ENCODE assay signal across 9 mouse cellular contexts in the genomic region with DNA sequence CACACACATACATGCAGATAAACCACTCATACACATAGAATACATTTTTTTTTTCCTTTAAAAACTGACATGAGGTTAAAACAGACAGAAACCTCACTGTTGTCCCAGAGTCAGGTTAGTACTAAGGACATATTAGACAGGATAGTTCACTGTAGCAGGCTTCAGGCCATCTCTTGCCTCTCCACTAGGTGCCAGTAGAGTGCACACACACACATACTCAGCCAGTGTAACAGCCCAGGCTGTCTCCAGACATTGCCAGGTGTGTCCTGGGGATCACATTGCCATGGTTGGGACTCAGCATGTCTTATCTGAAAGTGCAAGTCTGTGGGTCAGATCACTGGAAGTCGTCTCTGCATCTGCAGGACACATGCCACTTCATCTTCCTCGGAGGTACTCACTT. TPM values are rescaled to one million over a fixed set of nuclear protein-coding genes. Genes with fewer than 3 reads are reported as not detected.
DNase-seq lines count a peak whose midpoint lies in the region; ATAC-seq and TF ChIP-seq lines count a peak whose summit lies in the region.
"Had no signal": no experiment of that assay in that cellular context is flagged by ENCODE, and none has a peak within 500 bp of the region (broad histone marks: within the 10 kb centered on the region; RNA-seq: fewer than 3 reads in every experiment).

No protein-coding gene starts in this region.

- WGBS in liver, postnatal 0 days (ENCODE audit: insufficient replicate concordance): 65% methylated on average over 2 of the region's 2 CpGs

- no peak overlapping the region for H3K4me3 ChIP-seq in embryonic fibroblast, embryonic 13.5 days (ENCODE audit: insufficient read depth, low read length)
- H3K4me3 ChIP-seq in liver, postnatal 0 days (ENCODE audit: low read depth, low read length): no peak overlapping the region

- H3K4me2 ChIP-seq in liver, postnatal 0 days (ENCODE audit: low read depth, low read length): no peak overlapping the region

- H3K9me3 ChIP-seq in liver, postnatal 0 days (ENCODE audit: low read length): no peaks in the 10 kb centered on the region

- H3K27ac ChIP-seq in embryonic fibroblast, embryonic 13.5 days (ENCODE audit: insufficient read depth, low read length): no peak overlapping the region
- H3K27ac ChIP-seq in liver, postnatal 0 days (ENCODE audit: low read depth): no peak overlapping the region

- H3K4me1 ChIP-seq in embryonic fibroblast, embryonic 13.5 days (ENCODE audit: control insufficient read depth, insufficient read depth, low read length): no peaks in the 10 kb centered on the region
- peaks cover 13% of the 10 kb centered on the region for H3K4me1 ChIP-seq in liver, postnatal 0 days (ENCODE audit: insufficient read depth)

- peaks cover 69% of the 10 kb centered on the region for H3K36me3 ChIP-seq in liver, postnatal 0 days (replicated peaks; ENCODE audit: insufficient read depth, low read length)

- no peak for TF ChIP-seq EP300 in liver, postnatal 0 days (IDR thresholded peaks at IDR 0.05; ENCODE audit: low read depth)

- TF ChIP-seq POLR2A in embryonic fibroblast, embryonic 13.5 days (IDR thresholded peaks at IDR 0.05; ENCODE audit: low read depth, low read length): no peak

- no peaks in the 10 kb centered on the region for H3K27me3 ChIP-seq in liver, postnatal 0 days (ENCODE audit: insufficient read depth, low read length)

- ATAC-seq in liver, postnatal 0 days: peak; percentile 86

- TF ChIP-seq CTCF in embryonic fibroblast, embryonic 13.5 days (IDR thresholded peaks at IDR 0.05; ENCODE audit: borderline replicate concordance, insufficient read depth, low read length): peak; percentile 89
- TF ChIP-seq CTCF in liver, postnatal 0 days (IDR thresholded peaks at IDR 0.05; ENCODE audit: low read depth): peak; percentile 95

- H3K9ac ChIP-seq in liver, postnatal 0 days (replicated peaks): no peak overlapping the region

- peak; percentile 40 to 78 for DNase-seq in adrenal gland, adult (ENCODE audit: inconsistent age in 2 of 2, low spot score in 1 of 2)
- DNase-seq in adrenal gland, adult 8-10 months: no peak
- DNase-seq in right cerebral cortex, adult 18-20 months: peak; percentile 30
- no peak for DNase-seq in right cerebral cortex, postnatal 4 days
- DNase-seq in kidney, adult 8-10 months: peak; percentile 37 to 60
- peak; percentile 62 for DNase-seq in liver, postnatal 0 days
- DNase-seq in spleen, postnatal 36 days (ENCODE audit: low spot score in 2 of 2): peak; percentile 35 to 52

RNA-seq across cellular contexts. Expression of a gene that starts 6.3 kb away (rescaled TPM):
- total RNA-seq in adrenal gland, adult 8-10 months (2022): 10 to 100 TPM; 22.7 to 24.9 (median 23.8) TPM
- 8.7 and 9.6 TPM in 2 replicates for polyA plus RNA-seq in embryonic fibroblast, embryonic 13.5 days (2011; ENCODE audit: insufficient read length, low read depth, missing spikeins)
- polyA plus RNA-seq in liver, postnatal 0 days (2015; fragmentation: Nextera tagmentation; extraction: Ambion mirVana): 6.2 and 7.0 TPM in 2 replicates

RNA-seq across cellular contexts. Expression of a gene that starts 6.4 kb away (rescaled TPM):
- total RNA-seq in adrenal gland, adult 8-10 months (2022): 10 to 100 TPM; 56.5 to 79.9 (median 70.5) TPM
- 46.7 and 52.7 TPM in 2 replicates for polyA plus RNA-seq in embryonic fibroblast, embryonic 13.5 days (2011; ENCODE audit: insufficient read length, low read depth, missing spikeins)
- 37.2 and 38.0 TPM in 2 replicates for polyA plus RNA-seq in liver, postnatal 0 days (2015; fragmentation: Nextera tagmentation; extraction: Ambion mirVana)

RNA-seq across cellular contexts. Expression of a gene that starts 28.1 kb away (rescaled TPM):
- 100 to 1,000 TPM in 2 of 4 experiments, 10 to 100 TPM in 2; 47.3 to 133 (median 83.9) TPM for total RNA-seq in adrenal gland, adult 8-10 months (2022)
- polyA plus RNA-seq in embryonic fibroblast, embryonic 13.5 days (2011; ENCODE audit: insufficient read length, low read depth, missing spikeins): 61.1 and 74.8 TPM in 2 replicates
- polyA plus RNA-seq in liver, postnatal 0 days (2015; fragmentation: Nextera tagmentation; extraction: Ambion mirVana): 65.4 and 71.2 TPM in 2 replicates

RNA-seq across cellular contexts. Expression of a gene that starts 36.7 kb away (rescaled TPM):
- not detected for total RNA-seq in adrenal gland, adult 8-10 months (2022)
- not detected in 2 replicates for polyA plus RNA-seq in embryonic fibroblast, embryonic 13.5 days (2011; ENCODE audit: insufficient read length, low read depth, missing spikeins)
- polyA plus RNA-seq in liver, postnatal 0 days (2015; fragmentation: Nextera tagmentation; extraction: Ambion mirVana): 0.43 TPM in 1 of 2 replicates, not detected in the other
- total RNA-seq: layer of hippocampus, adult 8-10 months had no signal

Comparison
In these comparisons a context has a peak if more than half of its experiments do, and no peak if none do; other contexts are left out.
1. DNase-seq: peak in adrenal gland, adult (2 of 2), right cerebral cortex, adult 18-20 months (single experiment), kidney, adult 8-10 months (2 of 2), liver, postnatal 0 days (single experiment) and spleen, postnatal 36 days (2 of 2); none in adrenal gland, adult 8-10 months (single experiment) and right cerebral cortex, postnatal 4 days (single experiment).